Mouse (Mus musculus) cortical plate, adult 2 months (tissue): ENCODE results near the gene Cdh26.

ENCODE experiments used
- CTCF ChIP-seq: fragments of 200-500 bp; IDR thresholded peaks from 2 replicates; pipeline ENCODE4 v1.5.1; 2011; ENCODE audit warnings: mild to moderate bottlenecking, control low read depth, low read length; ENCODE audit not compliant: insufficient read depth; ENCODE audit errors: extremely low read depth
- POLR2A ChIP-seq: fragments of 200-500 bp; IDR thresholded peaks from 2 replicates; pipeline ENCODE4 v1.6.1; 2011; ENCODE audit warnings: mild to moderate bottlenecking, low read length, control low read depth; ENCODE audit not compliant: insufficient read depth; ENCODE audit errors: extremely low read depth

DNA sequence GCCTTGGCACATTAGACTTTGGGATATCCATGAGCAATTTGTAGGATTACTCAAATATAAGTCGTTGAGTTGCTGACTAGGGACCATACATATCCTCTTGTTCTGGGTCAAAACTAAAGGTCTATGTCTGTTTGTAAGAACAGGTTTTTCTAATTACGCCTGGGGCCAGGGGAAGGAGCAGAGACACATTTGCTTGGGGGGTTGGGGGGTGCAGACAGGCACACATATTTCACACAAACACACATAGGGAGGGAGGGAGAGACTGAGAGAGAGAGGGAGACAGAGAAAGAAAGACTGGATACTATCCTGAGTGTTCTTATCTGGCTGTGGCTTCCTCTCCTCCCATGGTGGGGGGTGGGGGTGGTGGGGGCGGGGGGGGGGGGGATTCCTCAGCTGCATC, 8.1 kb upstream of the Cdh26 start:
- no peak for TF ChIP-seq POLR2A
- no peak for TF ChIP-seq CTCF
